Mouse (Mus musculus): Measurements from ENCODE around the gene Lrrc39. TPM values are rescaled to one million over a fixed set of nuclear protein-coding genes. Genes with fewer than 3 reads are reported as not detected.

Lrrc39 gene
- polyA plus RNA-seq, 2 experiments from 2014 or later, result 0.94 to 0.98 TPM

DNA sequence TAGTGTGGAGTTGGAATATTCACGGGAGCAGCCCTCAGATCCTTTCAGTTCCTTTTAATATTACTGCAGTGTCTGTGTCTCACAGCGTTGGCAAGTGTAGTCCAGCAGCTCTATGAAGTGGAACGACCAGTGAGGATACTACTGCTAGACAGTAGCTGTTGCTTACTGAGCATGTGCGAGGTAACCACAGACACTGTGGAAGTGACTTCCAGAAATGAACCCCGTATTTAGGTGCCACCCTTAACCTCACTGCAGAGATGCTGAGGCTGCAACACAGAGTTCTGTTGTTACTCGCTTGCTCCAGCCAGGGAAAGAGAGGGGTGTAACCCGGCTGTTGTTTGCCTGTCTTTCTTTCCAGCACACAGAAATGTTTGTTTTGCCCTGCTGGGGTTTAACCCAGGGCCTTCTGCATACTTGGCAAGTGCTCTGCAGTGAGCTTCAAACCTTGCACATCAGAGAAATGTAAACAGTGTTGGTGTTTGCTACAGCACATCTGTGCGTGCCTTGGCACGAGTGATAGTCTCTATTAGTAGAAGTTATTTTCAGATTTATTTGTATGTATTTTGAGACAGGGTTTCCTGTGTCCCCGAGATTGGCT, 51.6 kb downstream of the Lrrc39 start, which contains the start of gene Trmt13:
Trmt13 (minus strand) TSS at position 293 of the 598 bp plus-strand sequence.
- no peak for ATAC-seq

DNA sequence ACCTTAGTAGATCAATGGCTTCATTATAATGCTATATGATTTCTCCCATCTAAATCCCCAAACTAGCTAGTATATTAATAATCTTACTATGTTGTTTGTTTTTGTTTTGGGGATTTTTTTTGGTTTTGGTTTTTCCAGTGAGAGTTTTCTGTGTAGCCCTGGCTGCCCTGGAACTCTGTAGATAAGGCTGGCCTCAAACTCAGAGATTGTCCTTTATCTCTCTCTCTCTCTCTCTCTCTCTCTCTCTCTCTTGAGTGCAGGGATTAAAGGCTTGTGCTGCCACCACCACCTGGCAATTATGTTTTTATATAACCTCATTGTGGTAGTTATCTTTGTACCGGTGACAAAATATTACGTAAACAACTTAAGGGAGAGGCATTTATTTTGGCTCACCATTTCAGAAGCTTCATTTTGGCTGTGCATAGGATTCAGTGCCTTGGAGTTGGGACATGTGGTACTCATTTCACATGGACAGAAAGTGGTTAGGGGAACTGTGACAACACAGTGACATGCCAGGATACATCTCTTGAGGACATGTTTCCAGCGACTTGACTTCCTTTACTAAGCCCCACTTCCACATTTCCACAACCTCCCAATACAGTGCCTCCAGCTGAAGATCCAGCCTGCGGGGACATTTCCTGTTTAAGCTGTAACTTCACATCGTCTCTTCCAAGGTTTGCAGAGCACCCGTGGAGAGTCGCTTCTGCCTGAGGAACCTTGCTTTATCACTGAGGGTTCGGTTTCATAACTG, 52.7 kb downstream of the Lrrc39 start:
- ATAC-seq, result no peak

DNA sequence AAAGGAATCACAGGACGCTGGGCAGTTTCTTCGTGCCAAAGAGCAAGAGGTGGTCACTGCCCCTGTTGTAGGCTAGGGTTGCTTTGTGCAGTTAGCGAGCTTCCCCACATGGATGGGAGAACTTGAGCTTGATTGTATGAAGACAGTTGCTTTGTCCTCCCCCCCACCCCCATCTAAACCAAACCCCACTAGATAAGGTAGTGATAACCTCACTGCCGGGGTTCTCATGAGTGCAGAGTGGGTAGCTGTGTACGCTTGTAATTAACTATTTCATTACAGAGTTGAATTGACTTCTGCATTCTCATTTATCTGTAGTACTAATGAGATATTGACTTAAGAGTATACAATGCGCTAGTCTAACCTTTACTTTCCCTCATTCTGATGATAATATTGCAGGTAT, 56.1 kb downstream of the Lrrc39 start:
- ATAC-seq, result no peak

DNA sequence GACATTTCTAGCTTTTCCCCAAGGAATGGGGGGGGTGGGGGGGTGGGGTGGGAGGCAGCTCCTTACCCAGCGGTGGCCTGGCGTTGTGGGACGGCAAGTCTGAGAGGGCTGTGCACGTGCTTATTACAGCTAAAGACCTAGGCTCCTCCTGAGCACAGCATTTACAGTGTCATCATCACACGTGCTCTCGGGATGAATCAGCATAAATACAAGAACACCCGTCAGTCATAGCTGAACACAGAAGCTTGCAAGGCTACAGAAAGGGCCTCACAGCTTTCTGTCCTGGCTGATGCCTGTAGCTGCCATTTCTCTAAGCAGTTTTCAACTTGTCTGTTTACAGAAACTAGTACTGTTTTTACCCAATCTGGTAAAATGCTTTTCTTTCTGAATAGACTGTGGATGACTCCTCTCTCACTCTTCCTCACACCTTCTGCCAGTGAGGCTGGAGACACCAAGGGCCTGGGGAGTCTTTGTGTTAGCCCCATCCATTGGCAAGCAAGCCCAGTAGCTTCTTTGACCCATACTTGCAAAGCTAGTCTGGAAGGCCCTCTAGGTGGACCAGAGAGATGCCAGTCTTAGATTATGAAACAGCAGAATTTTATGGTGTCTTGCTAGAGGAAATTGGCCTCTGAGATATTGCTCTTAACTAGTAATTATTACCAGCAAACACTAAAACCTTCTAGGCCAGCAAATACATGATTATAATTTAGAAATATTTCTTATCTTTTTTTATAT, 58.0 kb downstream of the Lrrc39 start:
- ATAC-seq, result no peak

DNA sequence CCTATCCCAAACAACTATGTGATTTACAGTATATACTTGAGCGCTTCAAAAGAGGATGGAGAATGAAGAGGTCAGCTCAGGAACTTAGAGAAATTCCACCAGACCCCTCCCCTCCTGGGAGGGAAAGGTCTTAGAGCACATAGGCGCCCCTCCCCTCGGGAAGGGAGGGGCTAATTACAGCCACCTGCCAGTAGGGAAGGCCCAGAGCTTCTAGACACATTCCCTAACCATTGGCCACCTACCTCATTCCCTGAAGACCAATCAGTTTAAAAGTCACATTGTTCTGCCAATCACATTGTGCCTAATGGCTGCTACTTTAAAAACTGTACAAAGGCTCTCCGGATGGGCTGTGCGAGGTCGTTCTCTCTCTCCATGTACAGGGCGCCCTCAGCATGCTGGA, 59.9 kb downstream of the Lrrc39 start:
- ATAC-seq, result no peak

DNA sequence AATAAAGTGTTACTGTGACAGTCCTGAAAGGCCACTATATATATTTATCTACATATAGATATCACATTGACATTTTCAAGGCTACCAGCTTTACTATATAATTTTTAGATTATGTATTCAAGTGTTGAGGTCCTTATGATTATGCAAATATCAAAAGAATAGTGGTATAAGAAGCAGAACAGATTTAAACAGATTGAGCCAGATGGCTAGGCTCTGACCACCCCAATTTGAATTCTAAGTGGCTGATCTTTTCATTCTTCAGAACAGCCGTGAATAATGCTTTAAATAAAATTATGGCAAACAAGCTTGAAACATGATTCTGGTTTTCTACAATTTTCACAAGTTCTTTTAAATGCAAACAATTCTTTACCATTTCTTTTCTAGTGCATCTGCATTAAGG, 68.7 kb downstream of the Lrrc39 start:
- ATAC-seq, result no peak

Other genes starting within 250 kb of the Lrrc39 start
- 10 to 100 TPM; 10.1 to 10.5 TPM for gene Cdc14a, start 138.9 kb upstream of the Lrrc39 start, polyA plus RNA-seq (2017; shearing (Covaris generic))
- 10 to 100 TPM; 16.8 to 20.7 TPM for gene Rtca, start 54.8 kb upstream of the Lrrc39 start, polyA plus RNA-seq (2017; shearing (Covaris generic))
- gene Dbt, start 49.9 kb upstream of the Lrrc39 start, polyA plus RNA-seq (2017; shearing (Covaris generic)), result 10 to 100 TPM; 12.5 to 13.6 TPM
- gene Sass6, start 32.0 kb downstream of the Lrrc39 start, polyA plus RNA-seq (2017; shearing (Covaris generic)), result 10 to 100 TPM; 11.5 to 15.3 TPM
- gene Trmt13, start 51.6 kb downstream of the Lrrc39 start, polyA plus RNA-seq (2017; shearing (Covaris generic)), result 10 to 100 TPM; 38.2 to 39.0 TPM
- gene Mfsd14a, start 99.7 kb downstream of the Lrrc39 start, polyA plus RNA-seq (2017; shearing (Covaris generic)), result 10 to 100 TPM; 84.4 to 86.1 TPM
- not detected for gene Gm43191, start 118.3 kb downstream of the Lrrc39 start, polyA plus RNA-seq (2017; shearing (Covaris generic))
- gene Slc35a3, start 149.9 kb downstream of the Lrrc39 start, polyA plus RNA-seq (2017; shearing (Covaris generic)), result 1 to 10 TPM; 5.8 to 7.1 TPM
- gene Agl, start 245.2 kb downstream of the Lrrc39 start, polyA plus RNA-seq (2017; shearing (Covaris generic)), result 1 to 10 TPM; 2.5 to 3.5 TPM

All from CD4-positive, CD25-positive, alpha-beta regulatory T cell, adult 4 months (primary cell).